Mouse (Mus musculus) stomach, embryonic 16.5 days (tissue): ENCODE results near the gene Sept3. TPM values are rescaled to one million over a fixed set of nuclear protein-coding genes. Genes with fewer than 3 reads are reported as not detected.

ENCODE experiments used
- ATAC-seq: fragments of 200-750 bp; cut with Nextera tagmentation; 2 replicates; pipeline ENCODE4 v1.8.0; 2017; ENCODE audit warnings: moderate number of reproducible peaks, moderate TSS enrichment; ENCODE audit not compliant: insufficient read depth, low FRiP score
- H3K27ac ChIP-seq: fragments of 300-500 bp; sonication (generic); 2 replicates; pipeline ENCODE4 v1.5.1; 2014; ENCODE audit warnings: low read length
- H3K27me3 ChIP-seq: fragments of 300-500 bp; sonication (generic); 2 replicates; pipeline ENCODE4 v1.6.1; 2014; ENCODE audit warnings: low read length, control low read depth, mixed read lengths; ENCODE audit not compliant: control insufficient read depth, insufficient read depth
- H3K36me3 ChIP-seq: fragments of 300-500 bp; sonication (generic); 2 replicates; pipeline ENCODE4 v1.6.1; 2014; ENCODE audit warnings: low read length; ENCODE audit not compliant: control insufficient read depth, insufficient read depth
- H3K4me1 ChIP-seq: fragments of 300-500 bp; sonication (generic); 2 replicates; pipeline ENCODE4 v1.6.1; 2014; ENCODE audit warnings: low read length, control low read depth, mixed read lengths; ENCODE audit not compliant: control insufficient read depth, insufficient read depth
- H3K4me2 ChIP-seq: fragments of 300-500 bp; sonication (generic); 2 replicates; pipeline ENCODE4 v1.6.1; 2014; ENCODE audit warnings: low read depth, low read length, mixed read lengths
- H3K4me3 ChIP-seq: fragments of 300-500 bp; sonication (generic); replicated peaks from 2 replicates; pipeline ENCODE4 v1.5.1; 2014; ENCODE audit warnings: mild to moderate bottlenecking, low read length
- H3K9ac ChIP-seq: fragments of 300-500 bp; sonication (generic); 2 replicates; pipeline ENCODE4 v1.6.1; 2014; ENCODE audit warnings: low read length
- H3K9me3 ChIP-seq: fragments of 300-500 bp; sonication (generic); replicated peaks from 2 replicates; pipeline ENCODE4 v1.6.1; 2016; ENCODE audit warnings: low read length, control low read depth; ENCODE audit not compliant: control insufficient read depth
- WGBS: fragments of 180-500 bp; shearing (Covaris S2); extraction: QIAGEN DNeasy Blood & Tissue Kit; methylation state at CpG from one replicate; pipeline ENCODE4 v1.1.7; 2014; 5-methylcytosine and 5-hydroxymethylcytosine counted together
- polyA plus RNA-seq: library from polyadenylated mRNA; unstranded; fragments of >200 nt; fragmentation: Nextera tagmentation; extraction: Ambion mirVana; gene quantifications from 2 replicates; pipeline ENCODE4 v1.2.1, GENCODE M21; 2015

Gene Sept3
- polyA plus RNA-seq, 1 experiment from 2014 or later: 6.1 TPM

DNA sequence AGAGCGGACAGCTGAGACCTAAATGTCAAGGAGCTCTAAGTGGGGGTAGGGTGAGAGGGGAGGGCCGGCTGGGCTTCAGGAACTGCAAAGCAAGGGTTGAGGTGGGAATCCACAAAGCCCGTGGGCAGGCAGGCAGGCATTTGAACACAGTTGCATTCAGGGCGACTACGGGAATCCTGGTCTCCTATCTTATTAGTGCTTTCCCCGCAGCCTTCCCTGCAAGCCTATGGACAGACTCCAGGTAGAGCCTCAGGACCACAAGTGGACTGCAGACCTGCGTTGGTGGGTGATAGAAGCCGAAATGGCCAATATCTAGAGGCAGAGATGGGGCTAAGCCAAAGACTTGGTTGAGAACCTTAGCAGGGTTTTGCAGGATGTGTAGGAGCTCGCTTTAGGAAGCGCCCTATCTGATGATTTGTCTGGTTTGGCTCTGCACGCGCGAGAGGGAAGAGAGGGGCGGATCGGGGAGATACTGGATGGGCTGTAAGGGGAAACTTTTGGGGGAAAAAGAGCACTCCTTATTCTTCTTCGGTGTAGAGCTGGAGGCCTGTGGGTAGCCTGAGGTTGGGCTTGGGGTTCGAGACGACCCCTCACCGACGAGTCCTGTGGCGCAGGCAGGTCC is 65.8 kb downstream of the Sept3 start:
- no peaks in the 10 kb centered on the region for H3K36me3 ChIP-seq
- H3K9ac ChIP-seq: peak overlapping the region; percentile 86
- H3K27ac ChIP-seq: peak overlapping the region; percentile 91
- H3K4me3 ChIP-seq: peak overlapping the region; percentile 58
- no peak for ATAC-seq
- no peaks in the 10 kb centered on the region for H3K9me3 ChIP-seq
- H3K4me2 ChIP-seq: peak overlapping the region; percentile 67
- peaks cover 51% of the 10 kb centered on the region for H3K4me1 ChIP-seq
- no peaks in the 10 kb centered on the region for H3K27me3 ChIP-seq
- 32% methylated on average over 21 of the region's 21 CpGs for WGBS

- Histone ChIP-seq H3K36me3 (no peaks in the 10 kb centered on the region), H3K4me3 (peak overlapping the region; percentile 58), H3K4me2 (peak overlapping the region; percentile 67), H3K27ac (peak overlapping the region; percentile 91), H3K9me3 (no peaks in the 10 kb centered on the region), H3K9ac (peak overlapping the region; percentile 86), H3K27me3 (no peaks in the 10 kb centered on the region), H3K4me1 (peaks cover 51% of the 10 kb centered on the region)
- 2% methylated on average over 40 of the region's 40 CpGs for WGBS
- ATAC-seq: peak; percentile 6; the same call in 1 of the 2 replicates
Measured at GRCm38 (mm10) chr15:82341036-82341501, 66.4 kb downstream of the Sept3 start.

DNA sequence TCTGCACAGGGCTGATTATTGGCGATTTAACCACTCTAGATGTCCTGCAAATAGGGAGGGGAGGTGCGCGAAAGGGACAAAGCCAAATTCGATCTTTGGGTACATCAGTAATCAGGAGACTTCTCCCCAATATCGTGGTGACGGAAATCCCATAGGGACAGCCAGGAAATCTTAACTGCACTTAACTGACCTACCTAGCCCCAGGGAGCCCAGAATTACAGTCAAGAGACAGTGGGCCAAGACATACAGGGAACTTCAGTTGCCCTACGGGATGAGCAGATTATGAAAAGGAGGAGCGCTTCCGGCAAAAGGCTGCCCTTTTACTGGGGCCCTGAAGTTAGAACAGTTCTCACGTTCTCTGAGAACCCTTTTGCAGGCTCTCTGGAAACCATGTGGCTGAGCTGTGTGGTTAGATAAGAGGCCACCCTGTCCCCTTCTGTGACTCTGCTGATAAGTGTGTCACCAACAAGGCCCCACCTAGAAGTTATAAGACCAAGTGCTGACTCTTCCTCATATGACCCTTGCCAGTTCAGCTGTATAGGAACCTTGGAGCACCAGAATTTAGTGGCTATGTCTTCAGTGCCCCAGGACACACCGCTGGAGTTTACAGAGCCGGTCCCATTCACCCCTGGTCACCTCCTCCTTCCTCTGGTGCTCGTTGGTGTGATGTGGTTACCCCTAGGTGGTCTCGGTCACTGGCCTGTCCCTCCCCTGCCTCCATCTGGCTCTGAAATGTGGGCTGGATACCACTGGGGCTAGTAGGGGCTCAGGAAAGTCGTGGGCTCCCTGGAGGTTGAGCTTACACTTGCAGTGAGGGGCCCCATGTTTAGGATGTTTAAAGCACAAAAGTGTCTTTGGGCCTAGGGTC is 67.2 kb downstream of the Sept3 start:
- Histone ChIP-seq H3K4me3 (peak overlapping the region; percentile 58), H3K27ac (peak overlapping the region; percentile 91), H3K27me3 (no peaks in the 10 kb centered on the region), H3K9ac (peak overlapping the region; percentile 86), H3K9me3 (no peaks in the 10 kb centered on the region), H3K36me3 (no peaks in the 10 kb centered on the region), H3K4me1 (peaks cover 52% of the 10 kb centered on the region), H3K4me2 (peak overlapping the region; percentile 67)
- WGBS: 45% methylated on average over 15 of the region's 15 CpGs
- no peak for ATAC-seq

- Histone ChIP-seq H3K4me3 (peak overlapping the region; percentile 58; the same call in 1 of the 2 replicates), H3K9ac (peak overlapping the region; percentile 86), H3K36me3 (no peaks in the 10 kb centered on the region; the same call in 1 of the 2 replicates), H3K9me3 (no peaks in the 10 kb centered on the region), H3K27ac (peak overlapping the region; percentile 91), H3K4me2 (peak overlapping the region; percentile 67), H3K27me3 (no peaks in the 10 kb centered on the region), H3K4me1 (peaks cover 52% of the 10 kb centered on the region)
- WGBS: 71% methylated on average over 5 of the region's 5 CpGs
- no peak for ATAC-seq
Measured at GRCm38 (mm10) chr15:82342543-82342935, 67.8 kb downstream of the Sept3 start.

- Histone ChIP-seq H3K27me3 (no peaks in the 10 kb centered on the region), H3K27ac (no peak overlapping the region), H3K4me3 (no peak overlapping the region), H3K36me3 (peaks cover 8% of the 10 kb centered on the region), H3K9me3 (no peaks in the 10 kb centered on the region), H3K4me2 (no peak overlapping the region), H3K4me1 (peaks cover 49% of the 10 kb centered on the region), H3K9ac (0 out of 2 replicates have a peak overlapping the region, but pooled peaks have one; percentile 12)
- 86% methylated on average over 27 of the region's 27 CpGs for whole genome bisulfite sequencing
- ATAC-seq: no peak
Measured at GRCm38 (mm10) chr15:82343368-82344287, 68.9 kb downstream of the Sept3 start.

Other genes starting within 250 kb of the Sept3 start
- gene Desi1, start 241.0 kb upstream of the Sept3 start, polyA plus RNA-seq: 18.6 and 19.8 TPM in 2 replicates
- gene Snu13, start 227.3 kb upstream of the Sept3 start, polyA plus RNA-seq: 209 and 251 TPM in 2 replicates
- gene 4930407I10Rik, start 215.7 kb upstream of the Sept3 start, polyA plus RNA-seq: not detected in 2 replicates
- gene Mei1, start 204.9 kb upstream of the Sept3 start, polyA plus RNA-seq: 0.03 TPM in 1 of 2 replicates, not detected in the other
- gene Ccdc134, start 147.0 kb upstream of the Sept3 start, polyA plus RNA-seq: 15.9 and 17.2 TPM in 2 replicates
- gene Srebf2, start 127.7 kb upstream of the Sept3 start, polyA plus RNA-seq: 161 and 169 TPM in 2 replicates
- not detected in 2 replicates for gene Shisa8, start 62.1 kb upstream of the Sept3 start, polyA plus RNA-seq
- 0.10 TPM in 1 of 2 replicates, not detected in the other for gene Tnfrsf13c, start 50.5 kb upstream of the Sept3 start, polyA plus RNA-seq
- gene Cenpm, start 30.1 kb upstream of the Sept3 start, polyA plus RNA-seq: 44.4 and 51.6 TPM in 2 replicates
- not detected in 2 replicates for gene 1500009C09Rik, start 22.5 kb upstream of the Sept3 start, polyA plus RNA-seq
- 0.09 and 0.26 TPM in 2 replicates for gene Wbp2nl, start 24.1 kb downstream of the Sept3 start, polyA plus RNA-seq
- gene Naga, start 64.0 kb downstream of the Sept3 start, polyA plus RNA-seq: 99.0 and 116 TPM in 2 replicates
- 17.5 and 18.3 TPM in 2 replicates for gene Pheta2, start 64.0 kb downstream of the Sept3 start, polyA plus RNA-seq
- gene Smdt1, start 64.1 kb downstream of the Sept3 start, polyA plus RNA-seq: 278 and 284 TPM in 2 replicates
- 352 and 428 TPM in 2 replicates for gene Ndufa6, start 79.4 kb downstream of the Sept3 start, polyA plus RNA-seq
- gene Cyp2d22, start 105.4 kb downstream of the Sept3 start, polyA plus RNA-seq: 12.6 and 16.4 TPM in 2 replicates
- not detected in 2 replicates for gene Cyp2d11, start 119.1 kb downstream of the Sept3 start, polyA plus RNA-seq
- 1.8 and 2.6 TPM in 2 replicates for gene Cyp2d10, start 132.3 kb downstream of the Sept3 start, polyA plus RNA-seq
- gene Cyp2d9, start 158.5 kb downstream of the Sept3 start, polyA plus RNA-seq: 0.39 TPM in 1 of 2 replicates, not detected in the other